Mouse (Mus musculus): Measurements from ENCODE around the gene Clcn2. TPM values are rescaled to one million over a fixed set of nuclear protein-coding genes. Genes with fewer than 3 reads are reported as not detected.

Gene Clcn2
- total RNA-seq, 2 experiments from 2014 or later, result 16.8 to 52.6 TPM

GRCm38 (mm10) chr16:20703071-20703470 lies 14.5 kb downstream of the Clcn2 start:
- DNase-seq (ENCODE audit: low spot score in 2 of 2), result no peak

- DNase-seq (ENCODE audit: low spot score in 2 of 2), result peak; percentile 68 to 70
These were observed 15.0 kb downstream of the Clcn2 start for GRCm38 (mm10) chr16:20702522-20702893.

- DNase-seq (ENCODE audit: low spot score in 2 of 2), result no peak
These were observed 15.6 kb downstream of the Clcn2 start for GRCm38 (mm10) chr16:20701729-20702521.

GRCm38 (mm10) chr16:20701316-20701715 lies 16.2 kb downstream of the Clcn2 start:
- DNase-seq (ENCODE audit: low spot score in 2 of 2), result no peak

GRCm38 (mm10) chr16:20700036-20700435 lies 17.5 kb downstream of the Clcn2 start:
- DNase-seq (ENCODE audit: low spot score in 2 of 2), result no peak

- no peak for DNase-seq (ENCODE audit: low spot score in 2 of 2)
These were observed 18.3 kb downstream of the Clcn2 start for GRCm38 (mm10) chr16:20699266-20699665.

GRCm38 (mm10) chr16:20695622-20696323 lies 21.8 kb downstream of the Clcn2 start:
- DNase-seq (ENCODE audit: low spot score in 2 of 2), result peak; percentile 81 to 86

GRCm38 (mm10) chr16:20694781-20695180 lies 22.8 kb downstream of the Clcn2 start:
- no peak for DNase-seq (ENCODE audit: low spot score in 2 of 2)

- DNase-seq (ENCODE audit: low spot score in 2 of 2), result peak; percentile 86
These were observed 24.3 kb downstream of the Clcn2 start, which contains the start of gene Fam131a for GRCm38 (mm10) chr16:20693111-20693701. Gene Fam131a (plus strand): TSS chr16:20693241.

- no peak for DNase-seq (ENCODE audit: low spot score in 2 of 2)
These were observed 25.1 kb downstream of the Clcn2 start for GRCm38 (mm10) chr16:20692241-20692965.

- DNase-seq (ENCODE audit: low spot score in 2 of 2), result no peak
These were observed 25.9 kb downstream of the Clcn2 start for GRCm38 (mm10) chr16:20691617-20692016.

- DNase-seq (ENCODE audit: low spot score in 2 of 2), result no peak
These were observed 26.8 kb downstream of the Clcn2 start for GRCm38 (mm10) chr16:20690774-20691173.

- peak; percentile 84 to 90 for DNase-seq (ENCODE audit: low spot score in 2 of 2)
These were observed 39.4 kb downstream of the Clcn2 start for GRCm38 (mm10) chr16:20677974-20678675.

GRCm38 (mm10) chr16:20677380-20677779 lies 40.2 kb downstream of the Clcn2 start:
- DNase-seq (ENCODE audit: low spot score in 2 of 2), result no peak

- DNase-seq (ENCODE audit: low spot score in 2 of 2), result no peak
These were observed 40.8 kb downstream of the Clcn2 start for GRCm38 (mm10) chr16:20676702-20677101.

GRCm38 (mm10) chr16:20675213-20675612 lies 42.3 kb downstream of the Clcn2 start:
- DNase-seq (ENCODE audit: low spot score in 2 of 2), result no peak

- DNase-seq (ENCODE audit: low spot score in 2 of 2), result peak in 1 of 2 experiments; percentile 30
These were observed 43.7 kb downstream of the Clcn2 start for GRCm38 (mm10) chr16:20673706-20674303.

GRCm38 (mm10) chr16:20672965-20673705 lies 44.4 kb downstream of the Clcn2 start:
- peak; percentile 56 to 77 for DNase-seq (ENCODE audit: low spot score in 2 of 2)

- peak; percentile 96 to 97 for DNase-seq (ENCODE audit: low spot score in 2 of 2)
These were observed 45.0 kb downstream of the Clcn2 start for GRCm38 (mm10) chr16:20672500-20672902.

Data from adrenal gland, adult 18-20 months (tissue).